Mouse (Mus musculus) thymus, adult 2 months (tissue): Measurements from ENCODE around the gene Gjc1.

Experiments
- CTCF ChIP-seq: fragments of 200-500 bp; IDR thresholded peaks from 2 replicates; pipeline ENCODE4 v1.5.1; 2012; ENCODE audit warnings: mild to moderate bottlenecking, control low read depth, low read length, moderate library complexity, borderline replicate concordance; ENCODE audit not compliant: control insufficient read depth, poor library complexity, insufficient read depth; ENCODE audit errors: extremely low read depth
- POLR2A ChIP-seq: fragments of 200-500 bp; IDR thresholded peaks from 2 replicates; pipeline ENCODE4 v1.6.1; 2012; ENCODE audit warnings: mild to moderate bottlenecking, low read length, control low read depth, moderate library complexity; ENCODE audit not compliant: control insufficient read depth, poor library complexity, insufficient read depth; ENCODE audit errors: extremely low read depth

- TF ChIP-seq POLR2A (no peak), CTCF (no peak)
These were observed 54.1 kb downstream of the Gjc1 start for GRCm38 (mm10) chr11:102765416-102765815.
